Mouse (Mus musculus) kidney, postnatal 14 days (tissue): ENCODE results near the gene Gm20388.

ENCODE experiments used
- DNase-seq: peaks from one replicate; pipeline ENCODE4 v3.0.0; 2022; ENCODE audit warnings: mixed read lengths

Gene Gm20388

GRCm38 (mm10) chr8:120585521-120585920 lies 674.9 kb downstream of the Gm20388 start:
- DNase-seq, result no peak

- peak; percentile 100 for DNase-seq
These were observed 678.5 kb downstream of the Gm20388 start, which contains the start of gene Gins2 for GRCm38 (mm10) chr8:120588908-120589771. Gins2 (minus strand) TSS chr8:120589304.

GRCm38 (mm10) chr8:120589921-120590320 lies 679.3 kb downstream of the Gm20388 start:
- DNase-seq, result peak; percentile 48

- no peak for DNase-seq
These were observed 681.1 kb downstream of the Gm20388 start for GRCm38 (mm10) chr8:120591587-120592292.

- DNase-seq, result no peak
These were observed 683.9 kb downstream of the Gm20388 start for GRCm38 (mm10) chr8:120594571-120594970.

GRCm38 (mm10) chr8:120595963-120596362 lies 685.3 kb downstream of the Gm20388 start:
- peak; percentile 68 for DNase-seq

- no peak for DNase-seq
These were observed 687.9 kb downstream of the Gm20388 start for GRCm38 (mm10) chr8:120598579-120598978.

- DNase-seq, result peak; percentile 87
These were observed 688.9 kb downstream of the Gm20388 start for GRCm38 (mm10) chr8:120599504-120599903.

- no peak for DNase-seq
These were observed 692.0 kb downstream of the Gm20388 start for GRCm38 (mm10) chr8:120602672-120603071.

- DNase-seq, result no peak
These were observed 696.8 kb downstream of the Gm20388 start for GRCm38 (mm10) chr8:120607460-120607859.

- peak; percentile 80 for DNase-seq
These were observed 697.2 kb downstream of the Gm20388 start for GRCm38 (mm10) chr8:120607885-120608284.

- DNase-seq, result no peak
These were observed 700.2 kb downstream of the Gm20388 start for GRCm38 (mm10) chr8:120610824-120611223.

GRCm38 (mm10) chr8:120614491-120614890 lies 703.9 kb downstream of the Gm20388 start:
- DNase-seq, result no peak

- DNase-seq, result no peak
These were observed 706.3 kb downstream of the Gm20388 start for GRCm38 (mm10) chr8:120616663-120617626.

- DNase-seq, result peak; percentile 72
These were observed 707.5 kb downstream of the Gm20388 start for GRCm38 (mm10) chr8:120618110-120618509.

GRCm38 (mm10) chr8:120619235-120620180 lies 708.9 kb downstream of the Gm20388 start:
- DNase-seq, result no peak

GRCm38 (mm10) chr8:120620441-120620840 lies 709.8 kb downstream of the Gm20388 start:
- no peak for DNase-seq

GRCm38 (mm10) chr8:120622161-120622560 lies 711.5 kb downstream of the Gm20388 start:
- no peak for DNase-seq

- DNase-seq, result no peak
These were observed 713.0 kb downstream of the Gm20388 start for GRCm38 (mm10) chr8:120623608-120624007.

- DNase-seq, result no peak
These were observed 715.8 kb downstream of the Gm20388 start for GRCm38 (mm10) chr8:120626461-120626860.

GRCm38 (mm10) chr8:120627298-120627697 lies 716.7 kb downstream of the Gm20388 start:
- DNase-seq, result no peak
